In genomic region chr6:72549041-72549580, GRCm38 (mm10) we compare ENCODE assay signal across 8 mouse cellular contexts. TPM values are rescaled to one million over a fixed set of nuclear protein-coding genes. Genes with fewer than 3 reads are reported as not detected.
A peak's percentile ranks its signal among the peaks of the same experiment; 100 is the strongest.
DNase-seq lines count a peak whose midpoint lies in the region; ATAC-seq and TF ChIP-seq lines count a peak whose summit lies in the region.

No protein-coding gene starts in this region.

- H3K4me1 ChIP-seq in heart, adult 2 months (ENCODE audit: control insufficient read depth, insufficient read depth, low read length) = peaks cover 10% of the 10 kb centered on the region
- H3K4me1 ChIP-seq in stomach, embryonic 14.5 days (ENCODE audit: control insufficient read depth, insufficient read depth, low read length) = peaks cover 26% of the 10 kb centered on the region; the same call in 1 of the 2 replicates

- peak; percentile 76 for TF ChIP-seq POLR2A in heart, adult 2 months (IDR thresholded peaks at IDR 0.05; ENCODE audit: insufficient read depth, low read depth, low read length)

- 0 out of 2 replicates have a peak overlapping the region, but pooled peaks have one; percentile 4 for H3K4me3 ChIP-seq in heart, adult 2 months
- no peak overlapping the region for H3K4me3 ChIP-seq in stomach, embryonic 14.5 days (ENCODE audit: low read depth, low read length)

- no peaks in the 10 kb centered on the region for H3K27me3 ChIP-seq in heart, adult 2 months (ENCODE audit: control insufficient read depth, insufficient read depth, low read length)
- no peaks in the 10 kb centered on the region for H3K27me3 ChIP-seq in stomach, embryonic 14.5 days (ENCODE audit: control insufficient read depth, insufficient read depth, low read length)

- H3K4me2 ChIP-seq in stomach, embryonic 14.5 days (replicated peaks; ENCODE audit: low read depth, low read length) = no peak overlapping the region

- intact Hi-C loops in heart, adult 2 months (cut with DNase I) = no loop called here

- H3K79me2 ChIP-seq in heart, adult 2 months (replicated peaks; ENCODE audit: control insufficient read depth, insufficient read depth, low read length) = no peaks in the 10 kb centered on the region

- no peaks in the 10 kb centered on the region for H3K36me3 ChIP-seq in heart, adult 2 months (ENCODE audit: control insufficient read depth, insufficient read depth, low read length)
- H3K36me3 ChIP-seq in stomach, embryonic 14.5 days (ENCODE audit: control insufficient read depth, insufficient read depth, low read length) = no peaks in the 10 kb centered on the region

- WGBS in heart, adult 2 months = 38% methylated on average over 9 of the region's 9 CpGs
- 56% methylated on average over 9 of the region's 9 CpGs for WGBS in stomach, embryonic 14.5 days

- H3K27ac ChIP-seq in heart, adult 2 months = peak overlapping the region; percentile 77
- H3K27ac ChIP-seq in stomach, embryonic 14.5 days (ENCODE audit: low read length) = peak overlapping the region; percentile 64; the same call in 1 of the 2 replicates

- 0 out of 2 replicates have a peak, but pooled peaks have one; percentile 24 for ATAC-seq in stomach, embryonic 14.5 days (ENCODE audit: insufficient number of reproducible peaks, insufficient read depth, low FRiP score, low read depth)

- H3K9me3 ChIP-seq in stomach, embryonic 14.5 days (ENCODE audit: control insufficient read depth, low read depth, low read length) = no peaks in the 10 kb centered on the region

- TF ChIP-seq CTCF in heart, adult 2 months (IDR thresholded peaks at IDR 0.05) = no peak

- TF ChIP-seq EP300 in heart, adult 2 months (IDR thresholded peaks at IDR 0.05; ENCODE audit: insufficient read depth, low read depth, low read length) = no peak

- H3K9ac ChIP-seq in heart, adult 2 months (ENCODE audit: low read depth, low read length) = peak overlapping the region; percentile 7; the same call in 1 of the 2 replicates
- no peak overlapping the region for H3K9ac ChIP-seq in stomach, embryonic 14.5 days (replicated peaks; ENCODE audit: low read depth, low read length)

- DNase-seq in 416B (ENCODE audit: low read depth) = peak; percentile 93
- peak; percentile 37 for DNase-seq in Muller cell, postnatal 12 days (ENCODE audit: inconsistent ontology term)
- DNase-seq in heart, adult 2 months = peak; percentile 69 to 78
- peak; percentile 69 to 72 for DNase-seq in lung, adult 18-20 months
- no peak for DNase-seq in embryo, embryonic 10 days (ENCODE audit: low spot score)
- no peak for DNase-seq in embryo, embryonic 9.5 days (ENCODE audit: extremely low spot score)
- DNase-seq in layer of hippocampus, postnatal 36 days = no peak

RNA-seq across cellular contexts. Expression of gene Capg, which starts 4.9 kb away (rescaled TPM):
- 10 to 100 TPM in 1 of 2 experiments, 1 to 10 TPM in 1; 9.5 to 10.8 TPM for total RNA-seq in heart, adult 2 months (2021)
- 12.6 and 16.1 TPM in 2 replicates for polyA plus RNA-seq in heart, adult 2 months (2012; rRNA removed)
- 82.6 and 85.0 TPM in 2 replicates for polyA plus RNA-seq in stomach, embryonic 14.5 days (2014; fragmentation: Nextera tagmentation; extraction: Ambion mirVana)
- 1 to 10 TPM; 2.3 to 2.9 TPM for total RNA-seq in layer of hippocampus, postnatal 36 days (2021)

RNA-seq across cellular contexts. Expression of gene Sh2d6, which starts 27.6 kb away (rescaled TPM):
- not detected for total RNA-seq in heart, adult 2 months (2021)
- 0.21 TPM in 1 of 2 replicates, not detected in the other for polyA plus RNA-seq in heart, adult 2 months (2012; rRNA removed)
- 0.32 TPM in 1 of 2 replicates, not detected in the other for polyA plus RNA-seq in stomach, embryonic 14.5 days (2014; fragmentation: Nextera tagmentation; extraction: Ambion mirVana)
- total RNA-seq in layer of hippocampus, postnatal 36 days (2021) = under 1 TPM; 0.40 to 0.45 TPM

RNA-seq across cellular contexts. Expression of gene Elmod3, which starts 49.1 kb away (rescaled TPM):
- total RNA-seq in heart, adult 2 months (2021) = 10 to 100 TPM; 12.8 to 16.5 TPM
- 25.5 and 32.8 TPM in 2 replicates for polyA plus RNA-seq in heart, adult 2 months (2012; rRNA removed)
- 19.0 and 19.1 TPM in 2 replicates for polyA plus RNA-seq in stomach, embryonic 14.5 days (2014; fragmentation: Nextera tagmentation; extraction: Ambion mirVana)
- 10 to 100 TPM; 20.3 to 22.3 TPM for total RNA-seq in layer of hippocampus, postnatal 36 days (2021)

RNA-seq across cellular contexts. Expression of gene Retsat, which starts 49.2 kb away (rescaled TPM):
- 100 to 1,000 TPM; 155 to 181 TPM for total RNA-seq in heart, adult 2 months (2021)
- 57.1 and 83.3 TPM in 2 replicates for polyA plus RNA-seq in heart, adult 2 months (2012; rRNA removed)
- polyA plus RNA-seq in stomach, embryonic 14.5 days (2014; fragmentation: Nextera tagmentation; extraction: Ambion mirVana) = 17.0 and 21.9 TPM in 2 replicates
- 10 to 100 TPM; 54.3 to 55.6 TPM for total RNA-seq in layer of hippocampus, postnatal 36 days (2021)

Comparison
In these comparisons a context has a peak if more than half of its experiments do, and no peak if none do; other contexts are left out.
1. DNase-seq: peak in 416B (single experiment), Muller cell, postnatal 12 days (single experiment), heart, adult 2 months (2 of 2) and lung, adult 18-20 months (2 of 2); none in embryo, embryonic 10 days (single experiment), embryo, embryonic 9.5 days (single experiment) and layer of hippocampus, postnatal 36 days (0 of 2).